Mouse (Mus musculus) heart, adult 8-10 months (tissue): ENCODE results near the gene Rnf181. TPM values are rescaled to one million over a fixed set of nuclear protein-coding genes. Genes with fewer than 3 reads are reported as not detected.
A peak's percentile ranks its signal among the peaks of the same experiment; 100 is the strongest.

Experiments used
- DNase-seq: peaks from one replicate; pipeline ENCODE4 v3.0.0; 2022; ENCODE audit warnings: low spot score
- total RNA-seq, 4 experiments: library from RNA; stranded (reverse); gene quantifications; 2 replicates each; pipeline ENCODE4 v1.2.4; 2022

Gene Rnf181
- 10 to 100 TPM; 39.5 to 49.6 (median 41.5) TPM for total RNA-seq

GRCm38 (mm10) chr6:72366844-72367443, at the start of gene Rnf181:
Gene Rnf181, minus strand, starts transcription at chr6:72366956.
- no peak for DNase-seq

- DNase-seq = no peak
These were observed 49.4 kb upstream of the Rnf181 start for GRCm38 (mm10) chr6:72415964-72416772.

- no peak for DNase-seq
These were observed 48.4 kb upstream of the Rnf181 start for GRCm38 (mm10) chr6:72415181-72415580.

DNA sequence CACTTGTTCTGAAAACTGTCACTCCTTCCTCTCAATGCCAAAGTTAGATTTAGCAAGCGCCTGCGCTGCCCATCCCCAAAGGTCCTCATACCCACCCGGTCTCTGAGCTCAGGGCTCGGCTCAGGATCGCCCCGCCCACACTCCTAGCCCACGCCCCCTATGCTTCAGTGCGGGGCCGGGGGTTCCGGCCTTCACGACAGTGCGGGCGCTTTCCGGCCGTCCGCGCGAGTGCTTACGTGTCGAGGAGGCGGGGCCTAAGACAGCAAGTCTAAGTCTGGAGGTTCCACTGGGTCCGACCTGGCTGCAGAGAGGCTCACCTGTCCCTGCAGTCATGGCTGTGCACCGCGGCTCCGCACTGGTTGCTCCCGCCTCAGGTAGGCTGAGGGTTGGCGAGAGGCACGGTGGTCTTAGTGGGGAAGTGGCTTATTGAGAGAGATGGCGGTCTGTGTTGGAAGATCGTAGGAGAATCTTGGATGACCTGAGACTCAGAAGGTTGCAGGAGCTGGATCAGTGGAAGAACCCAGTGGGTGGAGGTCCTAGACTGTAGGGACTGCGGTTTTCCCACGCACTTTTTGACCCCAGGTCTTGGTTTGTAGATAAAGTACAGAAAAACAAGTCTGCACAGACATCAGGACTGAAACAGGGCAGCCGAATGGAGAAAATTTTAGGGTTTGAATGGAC, 47.5 kb upstream of the Rnf181 start, which contains the start of gene Ggcx:
Gene Ggcx, plus strand, starts transcription at position 233 of the 681 bp plus-strand sequence.
- DNase-seq = peak; percentile 94

DNA sequence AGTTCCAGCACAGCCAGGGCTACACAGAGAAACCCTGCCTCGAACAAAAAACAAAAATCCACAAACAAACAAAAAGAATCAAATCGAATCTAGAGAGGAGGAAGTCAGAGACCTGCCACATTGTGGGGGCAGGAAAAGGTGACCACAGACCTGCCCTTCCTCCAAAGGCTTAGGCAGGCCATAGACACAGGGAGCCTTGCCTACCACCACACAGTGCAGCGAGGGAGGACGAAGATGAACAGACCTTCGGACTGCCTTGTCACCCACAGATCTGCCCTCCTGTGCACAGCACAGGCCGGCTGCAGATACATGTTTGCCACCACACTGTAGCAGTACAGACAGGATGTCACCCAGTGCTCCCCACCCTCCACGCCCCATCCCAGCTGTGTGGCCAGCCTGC, 43.8 kb upstream of the Rnf181 start:
- no peak for DNase-seq

DNA sequence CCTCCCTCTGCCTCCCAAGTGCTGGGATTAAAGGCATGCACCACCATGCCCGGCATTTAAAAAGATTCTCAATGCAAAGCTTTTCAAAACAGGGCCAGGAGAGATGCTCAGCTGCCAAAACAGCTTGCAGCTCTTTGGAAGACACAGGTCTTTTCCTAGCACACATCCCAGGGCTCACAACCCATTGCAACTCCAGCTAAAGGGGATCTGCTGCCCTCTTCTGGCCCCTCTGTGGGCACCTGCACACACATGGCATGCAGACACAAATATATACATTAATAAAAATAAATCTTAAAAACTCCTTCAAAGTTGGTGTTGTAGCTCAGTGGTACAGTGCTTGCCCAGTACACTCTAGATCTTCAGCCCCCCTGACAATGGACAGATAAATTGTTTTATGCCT, 43.2 kb upstream of the Rnf181 start:
- DNase-seq = no peak

DNA sequence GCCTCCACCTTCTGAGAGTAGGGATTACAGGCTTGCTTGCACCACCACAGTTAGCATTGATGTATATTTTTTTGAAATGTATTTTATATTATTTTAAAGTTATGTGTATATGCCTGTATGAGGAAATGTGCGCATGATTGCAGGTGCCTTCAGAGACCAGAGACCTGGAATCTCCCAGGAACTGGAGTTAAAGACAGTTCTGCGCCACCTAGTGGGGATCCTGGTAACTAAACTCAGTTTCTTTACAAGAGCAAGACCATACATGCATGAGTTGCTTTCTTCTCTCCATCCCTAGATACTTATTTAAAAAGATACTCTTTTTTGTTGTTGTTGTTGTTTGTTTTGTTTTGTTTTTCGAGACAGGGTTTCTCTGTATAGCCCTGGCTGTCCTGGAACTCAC, 42.8 kb upstream of the Rnf181 start:
- peak; percentile 67 for DNase-seq

- peak; percentile 73 for DNase-seq
These were observed 40.4 kb upstream of the Rnf181 start for GRCm38 (mm10) chr6:72407119-72407518.

DNA sequence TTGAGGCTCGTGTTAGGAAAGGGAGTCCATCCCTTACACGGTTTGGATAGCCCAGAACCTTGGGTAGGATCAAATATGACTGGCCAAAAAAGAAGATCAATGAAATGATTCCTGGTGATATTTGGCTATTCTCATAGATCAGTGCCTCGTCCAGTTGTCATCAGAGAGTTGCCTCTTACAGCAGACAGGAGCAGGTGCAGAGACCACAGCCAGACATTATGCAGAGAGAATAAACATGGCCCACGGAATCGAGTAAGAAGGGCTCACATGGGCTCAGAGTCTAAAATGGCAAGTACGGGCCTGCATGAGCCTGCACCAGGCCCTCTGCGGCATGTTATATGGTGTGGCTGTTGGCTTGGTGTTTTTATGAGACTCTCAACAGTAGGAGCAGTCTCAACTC, 38.6 kb upstream of the Rnf181 start:
- no peak for DNase-seq

DNA sequence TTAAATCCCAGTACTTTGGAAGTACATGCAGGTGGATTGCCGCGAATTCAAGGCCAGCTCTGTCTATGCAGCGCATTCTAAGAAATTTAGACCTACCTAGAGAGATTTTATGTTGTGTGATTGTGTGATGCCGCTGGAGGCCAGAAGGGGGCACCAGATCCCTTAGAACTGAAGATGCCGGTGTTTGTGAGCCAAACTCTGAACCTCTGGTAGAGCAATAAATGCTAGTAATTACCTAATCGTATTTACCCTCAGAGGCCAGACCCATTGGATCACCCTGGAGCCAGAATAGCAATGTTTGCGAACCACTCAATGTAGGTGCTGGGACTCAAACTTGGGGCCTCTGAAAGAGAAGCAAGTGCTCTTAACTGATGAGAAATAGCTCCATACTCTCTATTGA, 35.1 kb upstream of the Rnf181 start:
- peak; percentile 83 for DNase-seq

DNA sequence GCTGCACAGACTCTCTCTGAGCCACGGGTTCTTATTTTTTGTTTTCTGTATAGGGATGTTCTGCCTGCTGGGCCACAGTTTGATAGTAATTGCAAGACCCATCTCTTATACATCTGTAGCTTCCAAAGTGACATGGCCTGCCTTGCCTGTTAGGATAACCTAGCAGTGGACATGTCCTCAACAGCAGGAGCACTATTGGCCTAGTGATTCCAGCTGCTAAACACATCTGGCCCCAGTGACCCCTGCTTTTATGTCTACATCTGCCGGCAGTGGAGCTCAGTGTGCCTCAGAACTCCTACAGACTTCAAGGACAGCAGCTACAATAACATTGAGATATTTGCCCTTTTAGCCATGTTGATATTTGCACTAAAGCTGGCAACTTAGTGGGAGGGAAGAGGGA, 33.2 kb upstream of the Rnf181 start:
- DNase-seq = no peak

DNA sequence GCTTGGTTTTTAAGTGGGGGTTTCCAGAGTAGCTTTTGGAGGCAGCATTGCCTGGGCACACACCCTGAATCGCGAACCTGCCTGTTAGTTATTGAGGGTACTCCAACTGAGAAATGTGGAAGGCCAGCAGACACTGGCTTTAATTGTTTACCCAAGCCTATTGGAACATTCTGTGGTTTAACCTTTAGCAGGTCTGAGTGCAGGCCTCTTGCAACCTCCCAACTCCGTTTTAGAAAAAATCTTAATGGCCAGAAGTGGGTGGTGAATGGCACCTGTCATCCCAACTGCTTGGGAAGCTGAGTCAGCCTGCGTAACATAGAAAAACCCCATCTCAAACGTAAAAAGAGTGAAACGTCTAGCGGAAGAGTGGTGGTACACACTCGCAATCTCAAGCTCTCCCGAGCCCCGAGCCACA, 30.1 kb upstream of the Rnf181 start:
- DNase-seq = no peak

GRCm38 (mm10) chr6:72392341-72392740, 25.6 kb upstream of the Rnf181 start:
- DNase-seq = no peak

DNA sequence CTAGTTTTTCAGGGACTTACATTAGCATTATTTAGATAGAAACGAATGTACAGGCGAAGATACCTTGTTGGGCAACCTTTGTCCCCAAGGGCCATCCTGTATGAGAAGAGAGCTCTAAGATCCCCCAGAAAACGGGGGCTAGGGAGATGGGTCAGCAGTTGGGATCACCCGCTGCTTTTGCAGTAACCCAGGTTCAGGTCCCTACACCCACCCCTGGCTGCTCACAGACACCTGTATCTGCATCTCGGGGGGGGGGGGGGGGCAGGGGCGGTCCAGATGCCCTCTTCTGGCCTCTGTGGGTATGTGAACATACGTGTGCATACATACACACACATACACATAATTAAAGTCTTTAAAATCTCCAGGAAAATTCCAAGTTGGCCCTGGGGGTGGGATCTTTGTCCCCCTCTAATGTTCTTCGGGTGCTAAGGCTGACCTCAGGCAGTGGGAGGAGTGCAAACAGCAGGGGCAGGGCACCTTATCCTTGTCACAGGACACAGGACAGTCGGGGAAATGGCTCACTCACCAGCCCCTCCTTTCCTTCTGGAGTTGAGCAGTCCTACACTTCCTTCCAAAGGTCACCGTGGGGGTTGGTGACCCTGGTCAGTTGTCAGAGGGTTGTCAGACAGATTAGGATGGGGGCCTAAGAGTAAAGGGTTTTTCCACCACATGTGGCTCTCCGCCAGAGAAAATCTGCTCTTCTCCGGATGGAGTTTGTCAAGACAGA, 24.2 kb upstream of the Rnf181 start:
- peak; percentile 75 for DNase-seq

DNA sequence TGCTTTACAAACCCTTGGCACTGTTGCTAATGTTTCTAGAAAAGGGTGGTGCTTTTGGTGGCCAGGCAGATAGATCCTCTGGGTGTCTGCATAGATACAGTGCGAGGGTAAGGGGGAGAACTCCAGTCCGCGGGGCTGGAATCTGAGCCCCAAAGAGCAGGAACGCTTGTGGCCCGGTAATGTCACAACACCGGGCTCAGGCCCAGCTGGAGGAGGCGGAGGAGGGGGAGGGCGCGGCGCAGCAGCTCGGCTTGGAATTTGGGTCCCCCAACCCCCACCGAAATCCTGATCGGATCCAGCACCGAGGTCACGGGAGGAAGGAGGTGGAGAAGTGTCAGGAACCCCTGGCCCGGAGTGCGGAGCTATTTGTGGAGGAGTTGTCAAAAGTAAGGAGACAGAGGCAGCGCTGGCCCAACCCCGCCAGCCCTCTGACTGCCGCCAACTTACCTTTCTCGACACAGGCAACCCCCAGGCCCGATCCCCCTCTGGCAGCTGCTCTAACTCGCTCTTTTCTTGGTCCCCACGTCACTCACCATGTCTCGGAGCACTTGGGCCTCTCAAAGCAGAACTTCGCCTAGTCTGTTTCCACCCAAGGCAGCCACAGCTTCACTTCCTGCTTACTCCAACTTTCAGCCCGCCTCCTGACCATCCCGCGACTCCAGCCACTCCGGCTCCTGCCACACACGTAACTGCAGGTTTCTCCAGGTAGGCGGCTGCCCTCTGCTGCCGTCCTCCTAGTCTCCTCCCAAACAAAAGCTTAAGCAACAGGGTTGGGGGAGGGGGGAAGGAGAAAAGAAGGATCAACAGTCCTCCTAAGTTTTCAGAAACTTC, 23.4 kb upstream of the Rnf181 start, which contains the start of gene Vamp8:
Gene Vamp8, minus strand, starts transcription at position 763 of the 831 bp plus-strand sequence.
- DNase-seq = peak; percentile 89

GRCm38 (mm10) chr6:72389471-72389940, 22.8 kb upstream of the Rnf181 start:
- DNase-seq = no peak

DNA sequence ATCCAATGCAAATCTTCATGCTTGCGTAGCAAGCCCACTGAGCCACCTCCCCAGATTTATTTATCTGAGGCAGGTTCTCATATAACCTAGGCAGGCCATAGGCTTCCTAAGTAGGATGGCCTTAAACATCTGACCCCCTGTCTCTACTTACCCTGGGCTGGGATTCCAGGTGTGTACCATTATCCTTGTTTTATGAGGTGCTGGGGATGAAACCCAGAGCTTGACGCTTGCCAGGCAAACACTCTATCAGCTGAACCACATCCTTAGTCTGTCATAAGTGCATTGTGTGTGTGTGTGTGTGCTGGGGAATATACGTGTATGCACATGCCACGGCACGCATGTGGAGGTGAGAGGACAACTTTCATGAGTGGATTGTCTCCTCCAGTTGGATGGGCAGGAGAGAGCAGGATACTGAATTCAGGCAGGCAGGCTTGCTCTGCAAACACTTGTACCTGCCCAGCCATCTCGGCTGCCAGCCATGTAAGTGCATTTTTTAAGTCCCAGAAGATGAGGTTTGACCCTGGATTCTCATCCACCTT, 22.1 kb upstream of the Rnf181 start:
- DNase-seq = no peak

GRCm38 (mm10) chr6:72388266-72388665, 21.5 kb upstream of the Rnf181 start:
- DNase-seq = no peak

DNA sequence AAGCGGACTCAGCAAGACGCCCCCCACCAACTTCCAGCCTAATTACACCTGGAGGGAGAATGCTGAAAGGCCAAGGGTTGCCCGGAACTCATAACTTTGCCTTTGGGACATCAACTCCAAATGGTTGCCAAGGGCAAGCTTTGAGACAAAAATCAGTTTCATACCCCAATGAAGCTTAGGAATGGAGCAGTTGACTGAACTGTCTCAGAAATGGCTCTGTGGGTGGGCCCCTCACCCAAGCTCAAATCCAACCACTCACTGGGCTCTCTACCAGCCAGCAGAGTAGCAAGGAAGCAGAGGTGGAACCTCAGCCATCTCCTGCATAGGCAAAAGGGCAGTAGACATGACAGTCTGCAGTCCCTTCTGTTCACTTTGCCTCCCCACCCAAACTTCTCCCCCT, 21.1 kb upstream of the Rnf181 start:
- DNase-seq = no peak

DNA sequence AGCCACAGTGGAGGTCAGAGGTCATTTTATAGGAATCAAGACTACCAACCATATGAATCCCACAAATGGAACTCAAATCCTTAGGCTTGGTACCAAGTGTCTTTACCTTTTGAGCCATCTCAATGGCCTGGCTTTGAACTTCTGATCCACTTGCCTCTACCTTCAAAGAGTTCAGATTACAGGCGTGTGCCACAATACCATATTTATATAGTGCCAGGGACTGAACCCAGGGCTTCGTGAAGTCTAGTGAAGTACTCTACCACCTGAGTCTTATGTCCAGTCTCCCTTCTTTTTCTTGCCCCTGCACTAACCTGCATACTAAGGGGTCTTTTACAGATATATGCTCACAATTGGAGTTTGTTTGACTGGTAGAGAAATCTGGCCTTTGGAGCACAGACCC, 19.8 kb upstream of the Rnf181 start:
- no peak for DNase-seq

- no peak for DNase-seq
These were observed 18.5 kb upstream of the Rnf181 start for GRCm38 (mm10) chr6:72385258-72385657.
